Mouse (Mus musculus) testis, adult 2 months (tissue): ENCODE data around the gene Coro2a. TPM values are rescaled to one million over a fixed set of nuclear protein-coding genes. Genes with fewer than 3 reads are reported as not detected.
A peak's percentile ranks its signal among the peaks of the same experiment; 100 is the strongest.

Experiments
- H3K27ac ChIP-seq: fragments of 200-500 bp; 2 replicates; pipeline ENCODE4 v1.5.1; 2012; ENCODE audit warnings: low read depth, low read length; ENCODE audit not compliant: control insufficient read depth, insufficient read depth
- H3K27me3 ChIP-seq: fragments of 200-500 bp; 2 replicates; pipeline ENCODE4 v1.6.1; 2012; ENCODE audit warnings: mild to moderate bottlenecking, low read length, moderate library complexity; ENCODE audit not compliant: control insufficient read depth, insufficient read depth
- H3K36me3 ChIP-seq: fragments of 200-500 bp; 2 replicates; pipeline ENCODE4 v1.6.1; 2012; ENCODE audit warnings: mild to moderate bottlenecking, low read length; ENCODE audit not compliant: control insufficient read depth, insufficient read depth
- H3K4me1 ChIP-seq: fragments of 200-500 bp; 2 replicates; pipeline ENCODE4 v1.6.1; 2012; ENCODE audit warnings: low read length; ENCODE audit not compliant: control insufficient read depth, insufficient read depth
- H3K4me3 ChIP-seq: fragments of 200-500 bp; 2 replicates; pipeline ENCODE4 v1.5.1; 2012; ENCODE audit warnings: low read depth, mild to moderate bottlenecking, low read length, moderate library complexity, mixed read lengths; ENCODE audit not compliant: control insufficient read depth
- CTCF ChIP-seq: fragments of 200-500 bp; IDR thresholded peaks from 2 replicates; pipeline ENCODE4 v1.5.1; 2012; ENCODE audit warnings: low read depth, mild to moderate bottlenecking, inconsistent platforms, low read length, moderate library complexity; ENCODE audit not compliant: control insufficient read depth, insufficient read depth, insufficient replicate concordance
- POLR2A ChIP-seq: fragments of 200-500 bp; IDR thresholded peaks from 2 replicates; pipeline ENCODE4 v1.6.1; 2012; ENCODE audit warnings: low read depth, mild to moderate bottlenecking, inconsistent platforms, low read length, moderate library complexity; ENCODE audit not compliant: control insufficient read depth
- polyA plus RNA-seq: library from polyadenylated mRNA; depleted of rRNA; stranded (reverse); fragments of >200 nt; gene quantifications from 2 replicates; pipeline ENCODE4 v1.2.3, GENCODE M21; 2012

The Coro2a gene
- polyA plus RNA-seq, 1 experiment = 139 TPM

DNA sequence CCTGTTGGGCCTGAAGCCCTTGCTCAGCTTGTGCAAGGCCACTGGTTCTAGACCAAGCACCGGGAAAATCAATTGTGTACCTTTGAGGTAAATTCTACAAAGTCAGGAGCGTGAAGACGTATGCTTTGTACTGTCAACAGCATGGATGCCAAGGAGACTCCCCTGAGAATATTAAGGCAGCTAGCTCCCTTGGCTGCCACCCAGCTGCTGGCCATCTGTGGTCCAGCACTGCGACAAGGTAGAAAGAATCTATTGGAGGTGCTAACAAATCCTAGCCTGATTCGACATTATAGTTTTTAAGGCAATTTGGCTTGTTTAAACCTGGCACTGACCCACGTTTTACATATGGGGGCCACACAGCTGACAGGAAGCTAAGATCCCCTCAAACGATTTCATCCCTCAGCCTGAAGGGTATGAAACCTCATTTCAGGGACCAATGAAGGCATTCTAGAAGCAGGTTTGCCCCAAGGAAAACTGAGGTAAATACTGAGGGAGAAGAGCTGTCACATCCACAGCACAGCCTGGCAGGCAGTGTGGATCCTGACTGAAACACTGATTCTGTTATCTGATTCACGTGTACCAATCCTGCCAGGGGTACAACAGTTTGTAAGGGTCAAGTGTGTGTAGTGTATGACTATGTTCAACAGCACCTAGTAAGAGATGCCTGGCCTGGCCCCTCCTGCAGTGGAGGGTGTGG, 96.5 kb downstream of the Coro2a start:
- Histone ChIP-seq H3K27me3 (no peaks in the 10 kb centered on the region), H3K27ac (no peak overlapping the region), H3K4me1 (peaks cover 7% of the 10 kb centered on the region), H3K36me3 (no peaks in the 10 kb centered on the region), H3K4me3 (no peak overlapping the region)
- TF ChIP-seq POLR2A = no peak
- no peak for TF ChIP-seq CTCF

DNA sequence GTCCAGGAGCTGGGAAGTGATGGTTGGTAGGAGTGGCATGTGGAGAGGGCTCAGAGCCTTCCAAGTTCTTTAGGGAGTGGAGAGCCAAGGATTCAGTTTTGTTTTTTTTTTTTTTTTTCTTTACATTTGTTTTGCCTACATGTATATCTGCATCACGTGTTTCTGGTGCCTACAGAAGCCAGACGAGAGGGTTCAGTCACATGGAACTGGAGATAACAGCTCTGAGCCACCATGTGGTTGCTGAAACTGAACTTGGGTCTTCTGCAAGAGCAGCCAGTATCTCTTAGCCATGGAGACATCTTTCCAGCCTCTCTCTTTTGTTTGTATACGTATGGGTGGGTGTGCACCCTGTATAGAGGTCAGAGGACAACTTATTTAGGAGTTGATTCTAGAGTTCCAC, 98.1 kb downstream of the Coro2a start:
- Histone ChIP-seq H3K4me3 (no peak overlapping the region), H3K36me3 (no peaks in the 10 kb centered on the region), H3K27ac (no peak overlapping the region), H3K27me3 (no peaks in the 10 kb centered on the region), H3K4me1 (peaks cover 7% of the 10 kb centered on the region)
- no peak for TF ChIP-seq POLR2A
- TF ChIP-seq CTCF = no peak

GRCm38 (mm10) chr4:46502606-46503502, 99.1 kb downstream of the Coro2a start:
- no peaks in the 10 kb centered on the region for H3K27me3 ChIP-seq

GRCm38 (mm10) chr4:46498976-46499375, 103.0 kb downstream of the Coro2a start:
- no peaks in the 10 kb centered on the region for H3K36me3 ChIP-seq

More at GRCm38 (mm10) chr4:46502606-46503502, 99.1 kb downstream of the Coro2a start:
- Histone ChIP-seq H3K4me3 (no peak overlapping the region), H3K27ac (no peak overlapping the region), H3K36me3 (no peaks in the 10 kb centered on the region), H3K4me1 (peaks cover 7% of the 10 kb centered on the region)
- no peak for TF ChIP-seq CTCF
- TF ChIP-seq POLR2A = no peak

DNA sequence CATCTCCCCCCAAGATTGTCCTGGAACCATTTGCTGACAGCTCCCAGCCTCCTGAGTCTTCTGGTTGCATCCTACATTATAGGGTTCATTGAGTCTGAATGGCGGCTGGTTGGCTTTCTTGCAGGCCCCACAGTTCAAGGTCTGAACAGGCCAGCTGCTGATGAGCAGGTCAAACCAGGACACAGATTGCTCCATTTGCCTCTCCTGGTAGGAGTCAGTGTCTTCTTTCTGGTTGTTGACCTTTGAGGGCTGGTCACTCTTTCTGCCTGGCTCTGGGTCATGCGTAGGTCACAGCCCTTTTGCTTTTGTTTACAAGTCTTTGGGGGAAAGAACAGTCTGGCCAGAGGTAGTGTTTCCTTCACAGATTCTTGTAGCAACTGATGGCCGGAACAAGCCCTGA, 103.5 kb downstream of the Coro2a start:
- no peak overlapping the region for H3K4me3 ChIP-seq
- H3K27ac ChIP-seq = no peak overlapping the region
- TF ChIP-seq POLR2A (no peak), CTCF (no peak)
- H3K36me3 ChIP-seq = no peaks in the 10 kb centered on the region
- no peaks in the 10 kb centered on the region for H3K27me3 ChIP-seq
- H3K4me1 ChIP-seq = no peaks in the 10 kb centered on the region

More at GRCm38 (mm10) chr4:46498976-46499375, 103.0 kb downstream of the Coro2a start:
- no peak for TF ChIP-seq POLR2A
- peak; percentile 27; the same call in 1 of the 2 replicates for TF ChIP-seq CTCF
- no peak overlapping the region for H3K27ac ChIP-seq
- no peaks in the 10 kb centered on the region for H3K27me3 ChIP-seq
- no peak overlapping the region for H3K4me3 ChIP-seq
- no peaks in the 10 kb centered on the region for H3K4me1 ChIP-seq

- Histone ChIP-seq H3K27ac (no peak overlapping the region), H3K4me1 (no peaks in the 10 kb centered on the region), H3K27me3 (no peaks in the 10 kb centered on the region), H3K36me3 (no peaks in the 10 kb centered on the region), H3K4me3 (no peak overlapping the region)
- peak; percentile 71; the same call in 1 of the 2 replicates for TF ChIP-seq CTCF
- TF ChIP-seq POLR2A = no peak
Observed at GRCm38 (mm10) chr4:46497286-46497892, 104.6 kb downstream of the Coro2a start.

DNA sequence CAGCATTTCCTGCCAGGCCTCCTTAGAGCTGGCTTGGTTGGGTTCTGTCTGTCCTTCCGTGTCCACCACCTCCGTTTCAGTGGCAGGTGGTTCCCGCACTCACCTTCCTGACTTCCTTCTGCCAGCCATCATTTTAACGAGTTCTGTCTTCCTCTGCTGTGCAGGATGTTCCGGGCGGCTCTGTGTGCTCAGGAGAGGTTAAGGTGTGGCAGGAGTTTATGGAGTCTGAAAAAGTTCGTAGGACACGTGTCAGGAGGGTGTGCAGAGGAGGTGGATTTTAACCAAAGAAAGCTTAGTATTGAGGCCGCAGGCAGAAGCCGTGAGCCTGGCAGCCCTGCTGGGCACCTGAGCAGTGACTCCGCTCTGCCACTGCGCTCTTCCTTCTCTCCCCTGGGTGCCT, 106.5 kb downstream of the Coro2a start:
- Histone ChIP-seq H3K27ac (no peak overlapping the region), H3K4me1 (no peaks in the 10 kb centered on the region), H3K27me3 (no peaks in the 10 kb centered on the region), H3K4me3 (no peak overlapping the region), H3K36me3 (no peaks in the 10 kb centered on the region)
- TF ChIP-seq POLR2A = no peak
- no peak for TF ChIP-seq CTCF
